Mouse (Mus musculus) limb, embryonic 13.5 days (tissue): ENCODE data around the gene Slc44a5. TPM values are rescaled to one million over a fixed set of nuclear protein-coding genes. Genes with fewer than 3 reads are reported as not detected.
A peak's percentile ranks its signal among the peaks of the same experiment; 100 is the strongest.

Experiments
- ATAC-seq: fragments of 200-750 bp; cut with Nextera tagmentation; 2 replicates; pipeline ENCODE4 v1.8.0; 2017; ENCODE audit warnings: low read depth, moderate number of reproducible peaks, moderate TSS enrichment; ENCODE audit not compliant: low FRiP score
- H3K27ac ChIP-seq: fragments of 300-500 bp; sonication (generic); 2 replicates; pipeline ENCODE4 v1.5.1; 2015; ENCODE audit warnings: inconsistent platforms, mild to moderate bottlenecking, moderate library complexity
- H3K27me3 ChIP-seq: fragments of 300-500 bp; sonication (generic); 2 replicates; pipeline ENCODE4 v1.6.1; 2015; ENCODE audit warnings: mild to moderate bottlenecking, inconsistent platforms
- H3K36me3 ChIP-seq: fragments of 300-500 bp; sonication (generic); 2 replicates; pipeline ENCODE4 v1.6.1; 2015; ENCODE audit warnings: inconsistent platforms, mild to moderate bottlenecking, moderate library complexity
- H3K4me1 ChIP-seq: fragments of 300-500 bp; sonication (generic); 2 replicates; pipeline ENCODE4 v1.6.1; 2015; ENCODE audit warnings: inconsistent platforms
- H3K4me2 ChIP-seq: fragments of 300-500 bp; sonication (generic); replicated peaks from 2 replicates; pipeline ENCODE4 v1.6.1; 2015; ENCODE audit warnings: inconsistent platforms, mild to moderate bottlenecking, moderate library complexity
- H3K4me3 ChIP-seq: fragments of 300-500 bp; sonication (generic); 2 replicates; pipeline ENCODE4 v1.5.1; 2015; ENCODE audit warnings: moderate library complexity, mild to moderate bottlenecking, inconsistent platforms
- H3K9ac ChIP-seq: fragments of 300-500 bp; sonication (generic); 2 replicates; pipeline ENCODE4 v1.6.1; 2015; ENCODE audit warnings: mild to moderate bottlenecking, inconsistent platforms
- H3K9me3 ChIP-seq: fragments of 300-500 bp; sonication (generic); 2 replicates; pipeline ENCODE4 v1.6.1; 2016; ENCODE audit warnings: inconsistent platforms
- WGBS: fragments of 180-500 bp; shearing (Covaris S2); methylation state at CpG from one replicate; pipeline ENCODE4 v1.1.7; 2015; 5-methylcytosine and 5-hydroxymethylcytosine counted together
- polyA plus RNA-seq: library from polyadenylated mRNA; unstranded; fragments of >200 nt; fragmentation: Nextera tagmentation; extraction: Ambion mirVana; gene quantifications from 2 replicates; pipeline ENCODE4 v1.2.1, GENCODE M21; 2015

Gene Slc44a5
- polyA plus RNA-seq, 1 experiment from 2014 or later, result 1.0 TPM

DNA sequence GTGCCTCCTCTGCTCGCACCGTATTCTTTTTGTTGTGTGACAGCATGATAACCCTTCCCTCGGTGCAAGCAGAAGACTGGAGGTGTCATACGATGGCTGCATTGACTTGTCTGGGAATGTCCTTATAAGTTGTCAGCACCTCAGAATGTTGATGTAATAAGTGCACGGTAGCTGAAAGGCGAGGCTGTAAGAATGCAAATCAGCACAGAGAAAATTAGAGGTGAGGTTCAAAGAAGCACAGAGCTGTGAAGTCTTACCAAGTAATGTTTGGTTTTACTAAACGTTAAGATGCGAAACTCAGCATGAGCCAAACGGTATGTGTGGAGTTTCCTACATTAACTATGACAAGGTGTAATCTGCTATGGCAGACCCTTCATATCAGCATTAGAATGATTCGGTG, 102.5 kb downstream of the Slc44a5 start:
- WGBS, result 71% methylated on average over 10 of the region's 10 CpGs
- ATAC-seq, result no peak
- H3K4me1 ChIP-seq, result no peaks in the 10 kb centered on the region

DNA sequence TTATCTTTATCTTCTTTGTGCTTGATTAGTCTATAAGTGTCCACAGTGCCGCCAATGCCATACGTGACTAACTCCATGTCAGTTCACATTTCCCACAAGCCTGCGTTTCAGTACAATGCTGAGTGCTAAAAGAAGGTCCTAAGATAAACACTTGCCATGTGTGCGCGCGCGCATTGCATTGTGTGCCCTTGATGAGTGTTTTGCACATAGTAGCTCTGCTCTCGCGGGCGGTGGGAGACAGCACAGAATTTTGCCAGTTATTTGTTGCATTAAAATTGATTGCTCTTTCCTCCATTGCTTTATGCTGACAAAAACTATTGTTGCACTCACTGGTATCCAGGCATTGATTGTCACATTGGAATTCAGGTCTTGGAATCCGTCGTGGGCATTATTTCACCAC, 108.5 kb downstream of the Slc44a5 start:
- 91% methylated on average over 12 of the region's 12 CpGs for WGBS
- Histone ChIP-seq H3K9me3 (no peaks in the 10 kb centered on the region), H3K27me3 (no peaks in the 10 kb centered on the region), H3K4me2 (no peak overlapping the region), H3K4me1 (no peaks in the 10 kb centered on the region), H3K36me3 (no peaks in the 10 kb centered on the region), H3K9ac (no peak overlapping the region), H3K27ac (no peak overlapping the region), H3K4me3 (no peak overlapping the region)
- ATAC-seq, result no peak

More for the DNA sequence above, 102.5 kb downstream of the Slc44a5 start:
- H3K27ac ChIP-seq, result no peak overlapping the region
- H3K36me3 ChIP-seq, result no peaks in the 10 kb centered on the region
- no peak overlapping the region for H3K9ac ChIP-seq
- H3K27me3 ChIP-seq, result no peaks in the 10 kb centered on the region
- H3K9me3 ChIP-seq, result no peaks in the 10 kb centered on the region
- no peak overlapping the region for H3K4me3 ChIP-seq
- no peak overlapping the region for H3K4me2 ChIP-seq

DNA sequence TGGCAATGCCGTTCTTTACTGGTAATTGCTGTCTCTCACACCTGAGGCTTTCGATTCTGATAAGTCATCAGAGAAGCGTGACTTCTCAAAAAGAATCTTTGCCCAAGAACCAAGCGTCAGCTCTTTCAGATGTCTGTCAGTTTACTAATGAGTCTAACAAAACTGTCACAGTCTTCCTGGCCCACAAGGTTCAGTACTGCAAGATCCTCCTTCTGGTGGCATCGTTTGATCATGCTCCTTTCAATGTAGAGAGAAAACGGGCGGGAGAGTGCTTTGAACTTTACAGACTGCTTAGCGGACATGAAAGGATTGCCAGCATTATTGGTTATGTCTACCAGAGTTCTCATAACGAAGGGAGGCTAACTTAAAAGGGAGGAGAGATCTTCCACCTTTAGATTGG, 109.0 kb downstream of the Slc44a5 start:
- WGBS, result 32% methylated on average over 9 of the region's 9 CpGs
- H3K4me1 ChIP-seq, result no peaks in the 10 kb centered on the region
- H3K9me3 ChIP-seq, result no peaks in the 10 kb centered on the region
- H3K4me3 ChIP-seq, result no peak overlapping the region
- ATAC-seq, result no peak
- no peaks in the 10 kb centered on the region for H3K27me3 ChIP-seq
- H3K4me2 ChIP-seq, result no peak overlapping the region
- H3K9ac ChIP-seq, result no peak overlapping the region
- no peak overlapping the region for H3K27ac ChIP-seq
- no peaks in the 10 kb centered on the region for H3K36me3 ChIP-seq

DNA sequence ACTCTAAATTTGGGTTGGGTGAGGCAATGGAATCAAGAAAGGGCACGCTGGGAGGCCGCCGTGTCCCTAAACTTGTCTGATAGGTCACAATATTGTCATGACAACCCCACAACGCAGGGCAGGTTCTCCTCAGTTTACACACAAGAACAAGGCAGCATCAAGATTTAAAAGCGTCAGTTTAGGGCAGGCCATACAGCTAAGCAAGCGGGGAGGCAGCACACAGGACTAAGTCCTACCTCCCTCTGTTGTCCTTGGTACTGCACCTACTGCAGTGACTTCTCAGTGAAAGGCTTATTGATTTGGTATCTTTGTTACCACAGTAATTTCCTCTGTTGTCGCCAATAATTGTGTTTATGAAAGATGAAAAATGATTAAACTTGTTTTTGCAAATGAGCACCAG, 109.7 kb downstream of the Slc44a5 start:
- Histone ChIP-seq H3K9me3 (no peaks in the 10 kb centered on the region), H3K4me2 (no peak overlapping the region), H3K27me3 (no peaks in the 10 kb centered on the region), H3K36me3 (no peaks in the 10 kb centered on the region), H3K4me1 (no peaks in the 10 kb centered on the region), H3K9ac (no peak overlapping the region), H3K4me3 (no peak overlapping the region), H3K27ac (no peak overlapping the region)
- no peak for ATAC-seq
- WGBS, result 75% methylated on average over 7 of the region's 7 CpGs

DNA sequence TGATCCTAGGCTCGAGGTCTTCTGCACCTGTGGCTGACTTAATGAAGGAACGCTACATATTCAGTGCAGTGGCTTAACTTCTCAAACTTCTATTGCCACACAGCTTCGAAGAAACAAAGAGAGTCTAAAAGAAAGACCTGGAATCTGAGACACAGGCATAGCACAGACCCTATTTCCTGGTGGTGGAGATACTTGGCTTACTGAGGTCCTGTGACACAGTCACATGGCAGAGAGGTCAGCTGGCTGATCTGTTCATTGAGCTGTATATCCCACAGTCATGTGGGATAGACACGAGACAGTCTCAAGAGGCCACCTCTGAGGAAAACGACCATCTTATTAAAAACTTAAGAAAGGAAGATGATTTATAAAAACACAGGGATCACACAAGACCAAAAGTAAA, 116.8 kb downstream of the Slc44a5 start:
- H3K27ac ChIP-seq, result no peak overlapping the region
- no peaks in the 10 kb centered on the region for H3K27me3 ChIP-seq
- ATAC-seq, result no peak
- H3K9me3 ChIP-seq, result no peaks in the 10 kb centered on the region
- no peak overlapping the region for H3K4me2 ChIP-seq
- no peak overlapping the region for H3K4me3 ChIP-seq
- no peak overlapping the region for H3K9ac ChIP-seq
- 80% methylated on average over 5 of the region's 5 CpGs for WGBS
- no peaks in the 10 kb centered on the region for H3K36me3 ChIP-seq
- H3K4me1 ChIP-seq, result peaks cover 33% of the 10 kb centered on the region

DNA sequence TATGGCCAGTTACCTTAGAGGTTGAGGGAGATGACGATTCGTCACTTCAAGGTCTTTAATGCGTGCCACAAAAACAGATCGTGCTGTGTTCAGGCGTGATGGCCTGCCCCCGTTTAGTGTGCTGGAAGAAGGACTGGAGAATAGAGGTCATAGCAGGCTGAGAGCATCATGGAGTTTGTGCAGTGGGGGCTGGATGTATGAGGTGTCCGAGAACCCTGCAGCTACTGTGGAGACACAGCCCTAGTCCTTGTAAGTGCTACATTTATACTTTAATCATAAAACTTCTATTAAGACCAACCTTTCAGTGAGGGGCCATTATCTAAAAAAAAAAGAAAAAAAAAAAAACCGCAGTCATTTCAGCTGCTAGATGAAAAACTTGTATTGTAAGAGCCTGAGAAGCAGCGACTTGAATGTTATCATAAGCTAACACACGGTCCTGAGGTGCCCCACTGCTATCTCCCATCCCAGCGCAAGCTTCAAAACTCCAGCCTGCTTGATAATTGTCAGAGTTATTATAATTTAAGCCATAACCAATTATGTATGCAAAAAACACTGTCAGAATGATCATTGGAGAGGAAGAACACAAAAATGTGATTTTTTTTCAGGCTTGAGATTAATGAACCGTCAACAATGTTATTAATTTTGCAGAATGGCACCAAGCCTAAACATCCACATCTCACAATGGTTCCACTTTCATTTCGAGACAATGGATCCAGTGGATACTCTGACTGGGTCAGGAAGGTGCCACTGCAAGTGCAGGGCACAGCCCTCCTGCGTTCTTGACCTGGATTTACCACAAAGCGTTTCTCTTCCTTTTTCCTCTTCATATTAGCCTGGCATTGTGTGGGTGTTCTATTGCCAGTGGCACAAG, 118.5 kb downstream of the Slc44a5 start:
- no peaks in the 10 kb centered on the region for H3K27me3 ChIP-seq
- no peak overlapping the region for H3K4me2 ChIP-seq
- no peak overlapping the region for H3K4me3 ChIP-seq
- H3K9ac ChIP-seq, result no peak overlapping the region
- H3K36me3 ChIP-seq, result no peaks in the 10 kb centered on the region
- no peaks in the 10 kb centered on the region for H3K9me3 ChIP-seq
- ATAC-seq, result peak; percentile 57
- 65% methylated on average over 15 of the region's 15 CpGs for WGBS
- H3K27ac ChIP-seq, result no peak overlapping the region
- peaks cover 33% of the 10 kb centered on the region for H3K4me1 ChIP-seq

DNA sequence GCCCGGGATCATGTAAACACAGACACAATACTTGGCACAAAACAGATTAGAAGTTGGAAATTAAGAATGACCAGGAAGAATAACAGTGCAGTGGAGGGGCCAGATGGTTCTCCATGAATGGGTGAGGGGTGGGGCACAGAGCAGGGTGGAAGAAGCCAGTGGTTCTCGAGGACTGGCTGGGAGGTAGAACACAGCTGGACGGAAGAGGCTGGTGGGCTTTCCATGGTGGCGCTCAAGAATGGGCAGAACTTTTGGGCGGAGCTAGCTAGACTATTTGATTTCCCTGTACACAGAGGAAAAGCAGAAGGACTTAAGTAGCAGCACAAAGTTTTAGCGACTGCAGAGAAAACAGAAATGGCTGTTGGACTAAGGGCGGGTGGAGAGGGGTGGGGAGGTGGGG, 119.2 kb downstream of the Slc44a5 start:
- Histone ChIP-seq H3K9ac (no peak overlapping the region), H3K4me3 (no peak overlapping the region), H3K36me3 (no peaks in the 10 kb centered on the region), H3K9me3 (no peaks in the 10 kb centered on the region), H3K4me1 (peaks cover 33% of the 10 kb centered on the region), H3K27ac (no peak overlapping the region), H3K27me3 (no peaks in the 10 kb centered on the region), H3K4me2 (peak overlapping the region; percentile 27; the same call in 1 of the 2 replicates)
- no peak for ATAC-seq
- 55% methylated on average over 7 of the region's 7 CpGs for WGBS

DNA sequence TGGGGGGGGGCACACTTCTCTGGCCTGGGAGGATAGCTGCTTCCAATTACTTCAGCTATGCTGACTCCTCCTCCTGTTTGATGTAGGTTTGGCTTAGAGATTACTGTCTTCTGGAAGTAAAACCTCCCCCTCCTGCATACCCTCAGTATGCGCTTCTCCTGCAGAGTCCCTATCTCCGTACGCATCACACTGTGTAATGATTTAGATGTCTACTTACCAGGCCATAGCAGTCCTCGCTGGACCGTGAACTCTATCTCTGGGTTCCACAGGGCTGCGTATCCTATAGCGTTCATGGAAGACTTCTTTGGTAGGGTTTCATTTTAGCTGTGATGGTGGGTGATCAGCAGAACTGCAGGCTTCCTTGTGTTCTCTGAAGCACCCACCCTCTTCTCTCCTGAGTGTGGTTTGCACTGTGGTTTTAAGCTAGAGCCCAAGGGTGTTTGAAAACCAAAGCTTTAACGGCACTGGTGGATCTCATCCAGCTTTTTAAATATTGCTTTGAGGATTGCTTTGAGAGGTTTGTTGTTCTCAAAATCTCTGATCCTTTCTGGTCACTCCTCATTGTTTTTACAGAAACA, 120.6 kb downstream of the Slc44a5 start:
- Histone ChIP-seq H3K27me3 (no peaks in the 10 kb centered on the region), H3K4me1 (peaks cover 33% of the 10 kb centered on the region), H3K4me2 (no peak overlapping the region), H3K4me3 (no peak overlapping the region), H3K27ac (no peak overlapping the region), H3K9ac (no peak overlapping the region), H3K9me3 (no peaks in the 10 kb centered on the region), H3K36me3 (no peaks in the 10 kb centered on the region)
- 0 out of 2 replicates have a peak, but pooled peaks have one; percentile 12 for ATAC-seq
- WGBS, result 50% methylated on average over 8 of the region's 8 CpGs

DNA sequence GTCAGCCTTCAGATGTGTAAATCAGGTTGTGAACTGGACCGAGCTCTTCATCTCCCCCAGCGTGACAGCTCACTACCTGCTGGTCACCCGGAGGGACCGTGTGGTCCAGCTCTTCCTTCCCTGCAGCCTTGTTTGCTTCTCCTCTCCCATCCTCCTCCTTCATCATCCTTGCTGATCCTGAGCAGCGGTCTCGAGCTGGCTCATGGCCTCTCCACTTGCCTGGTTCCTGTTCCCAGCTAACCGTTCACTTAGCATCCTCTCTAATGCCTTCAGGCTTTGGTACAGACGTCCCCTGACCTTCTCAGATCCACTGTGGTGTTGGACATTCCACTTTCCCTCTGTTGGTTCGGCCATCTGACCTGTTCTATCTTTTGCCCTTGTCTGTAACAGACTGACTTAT, 128.4 kb downstream of the Slc44a5 start:
- WGBS, result 82% methylated on average over 9 of the region's 9 CpGs
- Histone ChIP-seq H3K9me3 (no peaks in the 10 kb centered on the region), H3K27ac (no peak overlapping the region), H3K4me3 (no peak overlapping the region), H3K36me3 (no peaks in the 10 kb centered on the region), H3K4me2 (no peak overlapping the region), H3K27me3 (peaks cover 9% of the 10 kb centered on the region; the same call in 1 of the 2 replicates), H3K9ac (no peak overlapping the region), H3K4me1 (no peaks in the 10 kb centered on the region)
- ATAC-seq, result no peak

DNA sequence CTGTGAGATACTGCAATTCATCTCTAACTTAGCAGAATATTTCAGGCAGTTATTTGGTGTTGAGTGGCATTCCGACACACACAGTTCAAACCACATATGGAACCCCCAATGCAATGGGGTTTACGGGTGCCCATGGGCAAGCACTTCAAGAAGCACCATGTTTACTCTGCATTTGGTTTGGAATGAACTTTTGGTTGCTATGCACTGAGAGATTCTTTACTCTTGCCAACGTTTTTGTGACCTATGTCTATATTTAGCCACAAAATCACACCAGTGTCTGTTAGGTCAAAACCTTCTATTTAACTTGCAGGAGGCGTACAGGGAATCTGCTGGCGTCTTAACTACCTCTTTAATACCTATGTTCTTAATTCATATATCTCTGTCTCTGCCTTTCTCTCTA, 137.3 kb downstream of the Slc44a5 start:
- Histone ChIP-seq H3K9ac (no peak overlapping the region), H3K9me3 (no peaks in the 10 kb centered on the region), H3K27ac (no peak overlapping the region), H3K4me2 (no peak overlapping the region), H3K4me3 (no peak overlapping the region), H3K27me3 (no peaks in the 10 kb centered on the region), H3K36me3 (no peaks in the 10 kb centered on the region), H3K4me1 (0 out of 2 replicates have a peak, but pooled peaks cover 6% of the 10 kb centered on the region)
- 54% methylated on average over 5 of the region's 5 CpGs for WGBS
- ATAC-seq, result no peak

DNA sequence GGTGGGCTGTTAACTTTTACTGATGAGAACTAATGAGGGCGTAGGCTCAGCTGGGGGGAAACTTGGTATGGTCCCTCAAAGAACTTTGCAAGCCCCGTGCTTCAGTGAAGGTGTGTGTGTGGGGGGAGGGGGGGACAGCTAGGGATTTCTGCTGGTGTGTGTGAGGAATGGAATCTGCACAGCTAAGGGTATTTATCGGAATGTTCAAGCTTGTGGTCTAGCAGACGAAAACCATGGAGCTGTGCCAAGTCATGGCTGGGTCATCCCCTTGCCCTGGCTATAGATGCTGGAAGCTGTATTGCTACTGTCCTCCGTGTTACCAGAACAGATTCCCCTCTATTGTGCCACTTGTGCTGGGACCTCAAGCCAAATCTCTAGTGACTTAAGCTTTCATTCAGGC, 138.0 kb downstream of the Slc44a5 start:
- Histone ChIP-seq H3K4me3 (no peak overlapping the region), H3K9ac (no peak overlapping the region), H3K27me3 (no peaks in the 10 kb centered on the region), H3K27ac (no peak overlapping the region), H3K36me3 (no peaks in the 10 kb centered on the region), H3K4me1 (0 out of 2 replicates have a peak, but pooled peaks cover 6% of the 10 kb centered on the region), H3K4me2 (no peak overlapping the region), H3K9me3 (no peaks in the 10 kb centered on the region)
- no peak for ATAC-seq
- 40% methylated on average over 5 of the region's 5 CpGs for WGBS

DNA sequence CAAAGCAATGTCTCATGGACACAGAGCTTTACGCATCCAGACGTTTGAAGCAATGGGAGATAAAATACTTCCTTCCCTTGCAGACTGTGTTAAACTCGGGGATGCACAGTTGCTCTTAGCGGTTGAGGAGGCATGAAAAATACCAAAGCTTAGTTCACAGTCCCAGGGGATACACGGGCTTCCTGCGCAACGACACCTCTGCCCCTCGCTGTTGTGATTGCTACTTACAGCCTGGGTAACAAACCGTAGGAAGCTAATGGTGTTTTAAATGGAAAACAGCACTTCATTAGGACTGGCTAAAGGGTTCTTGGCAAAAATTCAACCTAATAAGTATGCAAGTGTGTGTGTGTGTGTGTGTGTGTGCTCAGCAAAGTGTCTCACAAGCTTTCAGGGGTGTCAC, 141.8 kb downstream of the Slc44a5 start:
- H3K27ac ChIP-seq, result no peak overlapping the region
- ATAC-seq, result no peak; the same call in 1 of the 2 replicates
- WGBS, result 55% methylated on average over 9 of the region's 9 CpGs
- H3K27me3 ChIP-seq, result no peaks in the 10 kb centered on the region
- no peak overlapping the region for H3K4me3 ChIP-seq
- H3K9me3 ChIP-seq, result no peaks in the 10 kb centered on the region
- H3K36me3 ChIP-seq, result no peaks in the 10 kb centered on the region
- H3K4me1 ChIP-seq, result peaks cover 17% of the 10 kb centered on the region; the same call in 1 of the 2 replicates
- H3K9ac ChIP-seq, result no peak overlapping the region
- H3K4me2 ChIP-seq, result no peak overlapping the region
